Mouse (Mus musculus) embryonic fibroblast, embryonic 13.5 days (primary cell): ENCODE results near the gene Fndc5.

Experiments
- CTCF ChIP-seq: IDR thresholded peaks from 2 replicates; pipeline ENCODE4 v1.5.1; 2011; ENCODE audit warnings: mild to moderate bottlenecking, control low read depth, low read length, moderate library complexity, borderline replicate concordance; ENCODE audit not compliant: insufficient read depth
- POLR2A ChIP-seq: IDR thresholded peaks from 2 replicates; pipeline ENCODE4 v1.6.1; 2011; ENCODE audit warnings: low read depth, mild to moderate bottlenecking, control low read depth, low read length, moderate library complexity

DNA sequence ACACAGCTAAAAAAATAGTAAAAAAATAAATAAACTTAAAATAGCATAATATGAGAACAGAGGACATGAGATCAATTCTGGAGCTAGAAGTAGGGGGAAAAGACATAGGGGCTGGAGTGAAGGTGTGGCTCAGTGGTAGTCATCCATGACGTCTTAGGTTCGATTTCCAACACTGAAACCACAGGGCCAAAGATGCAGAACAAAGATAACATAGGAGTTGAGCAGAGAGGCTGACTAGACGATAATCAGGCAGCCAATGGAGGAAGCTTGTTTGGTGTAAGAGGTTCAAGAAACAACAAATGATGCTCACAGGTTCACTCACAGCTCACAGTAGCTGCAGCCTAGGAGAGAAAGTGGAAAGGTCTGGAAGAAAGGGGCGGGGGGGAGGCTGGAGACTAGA lies 4.0 kb downstream of the Fndc5 start:
- TF ChIP-seq CTCF = no peak
- TF ChIP-seq POLR2A = no peak
